Mouse (Mus musculus): ENCODE measurements at regions not wholly inside any gene's neighbourhood (a gene's known extent, or its start where the extent isn't known, plus 50 kb on each side); places are given as distances from the start of the nearest gene placed in this dataset.

- TF ChIP-seq EP300 (IDR thresholded peaks at IDR 0.05; ENCODE audit: insufficient read depth, low read depth, low read length), result no peak
- TF ChIP-seq CTCF (IDR thresholded peaks at IDR 0.05), result no peak
- TF ChIP-seq POLR2A (IDR thresholded peaks at IDR 0.05; ENCODE audit: insufficient read depth, low read depth, low read length), result no peak
- no peaks in the 10 kb centered on the region for H3K27me3 ChIP-seq (ENCODE audit: control insufficient read depth, insufficient read depth, low read length)
- 66% methylated on average over 4 of the region's 4 CpGs for WGBS
These were observed 833.9 kb upstream of the Tenm2 start for GRCm38 (mm10) chr11:38069635-38070034.

DNA sequence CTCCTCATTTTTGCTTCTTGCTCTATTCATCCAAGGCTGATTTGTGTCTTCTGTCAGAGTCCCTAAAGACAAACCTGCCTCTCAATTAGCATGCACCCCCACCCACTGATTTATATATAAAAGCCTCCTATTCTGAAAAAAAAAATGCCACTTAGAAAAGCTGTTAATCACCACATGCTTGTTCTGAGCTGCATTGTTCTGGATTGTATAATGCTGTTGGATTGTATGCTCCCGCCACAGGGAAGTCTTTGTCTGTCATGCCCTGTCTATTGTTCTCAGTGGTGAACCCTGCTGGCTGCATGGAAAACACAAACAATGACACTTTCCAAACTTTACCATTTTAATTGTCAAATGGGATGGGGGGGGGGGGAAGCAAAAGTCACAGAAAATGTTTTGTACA lies 831.9 kb upstream of the Tenm2 start:
- no peak for TF ChIP-seq EP300 (IDR thresholded peaks at IDR 0.05; ENCODE audit: insufficient read depth, low read depth, low read length)
- TF ChIP-seq POLR2A (IDR thresholded peaks at IDR 0.05; ENCODE audit: insufficient read depth, low read depth, low read length), result no peak
- no peak for TF ChIP-seq CTCF (IDR thresholded peaks at IDR 0.05)
- Histone ChIP-seq H3K27ac (no peak overlapping the region), H3K27me3 (ENCODE audit: control insufficient read depth, insufficient read depth, low read length) (no peaks in the 10 kb centered on the region), H3K4me1 (ENCODE audit: control insufficient read depth, insufficient read depth, low read length) (no peaks in the 10 kb centered on the region), H3K36me3 (ENCODE audit: control insufficient read depth, insufficient read depth, low read length) (no peaks in the 10 kb centered on the region), H3K4me3 (no peak overlapping the region), H3K79me2 (replicated peaks; ENCODE audit: control insufficient read depth, insufficient read depth, low read length) (no peaks in the 10 kb centered on the region), H3K9ac (ENCODE audit: low read depth, low read length) (no peak overlapping the region)
- intact Hi-C loops (cut with DNase I), result no loop called here
- no peak for DNase-seq
- WGBS, result 51% methylated on average over 1 of the region's 1 CpGs

More at GRCm38 (mm10) chr11:38069635-38070034, 833.9 kb upstream of the Tenm2 start:
- Histone ChIP-seq H3K79me2 (replicated peaks; ENCODE audit: control insufficient read depth, insufficient read depth, low read length) (no peaks in the 10 kb centered on the region), H3K27ac (no peak overlapping the region), H3K9ac (ENCODE audit: low read depth, low read length) (no peak overlapping the region), H3K36me3 (ENCODE audit: control insufficient read depth, insufficient read depth, low read length) (no peaks in the 10 kb centered on the region), H3K4me3 (no peak overlapping the region), H3K4me1 (ENCODE audit: control insufficient read depth, insufficient read depth, low read length) (no peaks in the 10 kb centered on the region)
- intact Hi-C loops (cut with DNase I), result no loop called here
- no peak for DNase-seq

GRCm38 (mm10) chr11:38066091-38066490 lies 830.3 kb upstream of the Tenm2 start:
- Histone ChIP-seq H3K27ac (no peak overlapping the region), H3K36me3 (ENCODE audit: control insufficient read depth, insufficient read depth, low read length) (no peaks in the 10 kb centered on the region), H3K4me1 (ENCODE audit: control insufficient read depth, insufficient read depth, low read length) (no peaks in the 10 kb centered on the region), H3K79me2 (replicated peaks; ENCODE audit: control insufficient read depth, insufficient read depth, low read length) (no peaks in the 10 kb centered on the region), H3K27me3 (ENCODE audit: control insufficient read depth, insufficient read depth, low read length) (no peaks in the 10 kb centered on the region), H3K9ac (ENCODE audit: low read depth, low read length) (no peak overlapping the region), H3K4me3 (no peak overlapping the region)
- TF ChIP-seq EP300 (IDR thresholded peaks at IDR 0.05; ENCODE audit: insufficient read depth, low read depth, low read length) (no peak), CTCF (IDR thresholded peaks at IDR 0.05) (no peak)
- 44% methylated on average over 5 of the region's 5 CpGs for WGBS
- intact Hi-C loops (cut with DNase I), result no loop called here
- peak in 1 of 2 experiments; percentile 18 for DNase-seq

DNA sequence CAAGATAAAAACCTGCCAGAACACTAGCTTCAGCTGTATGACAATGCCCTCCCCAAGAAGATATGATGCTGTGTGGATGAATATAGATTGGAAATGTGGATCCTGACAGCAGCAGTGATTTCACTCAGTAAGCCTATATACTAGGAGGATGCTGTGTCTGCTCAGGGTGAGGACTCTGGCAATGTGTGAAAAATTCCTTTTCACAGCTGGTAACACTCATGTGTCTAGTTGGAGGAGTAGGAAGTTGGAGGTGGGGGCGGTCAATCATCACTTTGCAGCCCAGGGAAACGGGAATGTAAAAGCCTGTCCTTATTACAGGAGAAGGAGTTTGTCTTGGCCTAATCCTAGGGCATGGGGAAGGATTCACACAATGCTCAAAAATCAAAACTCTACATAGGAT lies 824.3 kb upstream of the Tenm2 start:
- H3K4me3 ChIP-seq, result no peak overlapping the region
- H3K36me3 ChIP-seq (ENCODE audit: control insufficient read depth, insufficient read depth, low read length), result no peaks in the 10 kb centered on the region
- DNase-seq, result no peak
- H3K79me2 ChIP-seq (replicated peaks; ENCODE audit: control insufficient read depth, insufficient read depth, low read length), result no peaks in the 10 kb centered on the region
- intact Hi-C loops (cut with DNase I), result no loop called here
- H3K27ac ChIP-seq, result no peak overlapping the region
- TF ChIP-seq CTCF (IDR thresholded peaks at IDR 0.05), result no peak
- TF ChIP-seq POLR2A (IDR thresholded peaks at IDR 0.05; ENCODE audit: insufficient read depth, low read depth, low read length), result no peak
- TF ChIP-seq EP300 (IDR thresholded peaks at IDR 0.05; ENCODE audit: insufficient read depth, low read depth, low read length), result no peak
- no peaks in the 10 kb centered on the region for H3K27me3 ChIP-seq (ENCODE audit: control insufficient read depth, insufficient read depth, low read length)
- H3K4me1 ChIP-seq (ENCODE audit: control insufficient read depth, insufficient read depth, low read length), result no peaks in the 10 kb centered on the region
- H3K9ac ChIP-seq (ENCODE audit: low read depth, low read length), result no peak overlapping the region
- 46% methylated on average over 2 of the region's 2 CpGs for WGBS

DNA sequence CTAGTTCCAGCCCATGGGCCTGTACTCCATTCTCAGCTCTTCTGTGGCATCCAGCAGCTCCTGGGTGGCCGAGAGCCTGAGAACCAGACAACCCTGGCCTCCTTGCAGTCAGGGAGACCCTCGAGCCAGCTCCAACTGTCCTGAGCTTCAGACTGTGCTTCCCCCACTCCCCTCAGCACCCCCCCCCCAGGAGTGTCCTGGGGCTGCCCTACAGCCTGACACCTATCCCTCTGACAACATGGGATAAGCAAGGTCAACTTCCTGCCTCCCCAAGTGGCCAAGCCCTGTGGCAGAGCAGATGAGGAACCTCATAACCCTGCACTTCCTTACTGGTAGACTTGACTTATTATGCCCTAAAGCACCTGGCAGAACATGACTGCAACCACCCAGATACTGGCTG lies 823.1 kb upstream of the Tenm2 start:
- TF ChIP-seq EP300 (IDR thresholded peaks at IDR 0.05; ENCODE audit: insufficient read depth, low read depth, low read length) (no peak), CTCF (IDR thresholded peaks at IDR 0.05) (no peak), POLR2A (IDR thresholded peaks at IDR 0.05; ENCODE audit: insufficient read depth, low read depth, low read length) (no peak)
- H3K4me1 ChIP-seq (ENCODE audit: control insufficient read depth, insufficient read depth, low read length), result no peaks in the 10 kb centered on the region
- H3K9ac ChIP-seq (ENCODE audit: low read depth, low read length), result no peak overlapping the region
- intact Hi-C loops (cut with DNase I), result no loop called here
- H3K36me3 ChIP-seq (ENCODE audit: control insufficient read depth, insufficient read depth, low read length), result no peaks in the 10 kb centered on the region
- H3K27me3 ChIP-seq (ENCODE audit: control insufficient read depth, insufficient read depth, low read length), result no peaks in the 10 kb centered on the region
- H3K4me3 ChIP-seq, result no peak overlapping the region
- no peaks in the 10 kb centered on the region for H3K79me2 ChIP-seq (replicated peaks; ENCODE audit: control insufficient read depth, insufficient read depth, low read length)
- H3K27ac ChIP-seq, result no peak overlapping the region
- DNase-seq, result no peak
- WGBS, result 62% methylated on average over 2 of the region's 2 CpGs

DNA sequence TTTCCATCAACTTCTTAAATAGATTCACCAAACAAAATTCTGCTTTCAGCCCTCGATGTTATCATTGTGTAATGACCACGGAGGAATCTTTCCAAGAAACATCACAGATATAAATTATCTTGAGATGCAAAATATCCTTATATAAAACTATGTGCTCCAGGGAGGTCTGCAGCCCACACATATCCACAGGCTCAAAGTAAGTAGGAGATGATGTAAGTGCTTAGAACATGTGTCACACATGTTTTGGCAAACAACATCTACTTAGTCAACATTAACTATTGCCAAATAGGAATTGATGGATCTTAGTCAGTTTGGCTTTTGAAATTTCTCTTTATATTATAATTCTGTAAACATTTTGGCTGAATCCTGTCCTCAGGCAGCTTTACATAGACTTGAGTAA lies 800.8 kb upstream of the Tenm2 start:
- Histone ChIP-seq H3K27me3 (ENCODE audit: control insufficient read depth, insufficient read depth, low read length) (no peaks in the 10 kb centered on the region), H3K79me2 (replicated peaks; ENCODE audit: control insufficient read depth, insufficient read depth, low read length) (no peaks in the 10 kb centered on the region), H3K36me3 (ENCODE audit: control insufficient read depth, insufficient read depth, low read length) (no peaks in the 10 kb centered on the region), H3K9ac (ENCODE audit: low read depth, low read length) (no peak overlapping the region), H3K27ac (no peak overlapping the region), H3K4me3 (no peak overlapping the region), H3K4me1 (ENCODE audit: control insufficient read depth, insufficient read depth, low read length) (no peaks in the 10 kb centered on the region)
- intact Hi-C loops (cut with DNase I), result no loop called here
- TF ChIP-seq EP300 (IDR thresholded peaks at IDR 0.05; ENCODE audit: insufficient read depth, low read depth, low read length), result no peak
- no peak for TF ChIP-seq CTCF (IDR thresholded peaks at IDR 0.05)
- TF ChIP-seq POLR2A (IDR thresholded peaks at IDR 0.05; ENCODE audit: insufficient read depth, low read depth, low read length), result no peak
- 61% methylated on average over 2 of the region's 2 CpGs for WGBS
- DNase-seq, result no peak

Measured in heart, adult 2 months (tissue).